Mouse (Mus musculus) lung, adult 2 months (tissue): Measurements from ENCODE around the gene Nosip.

Experiments
- CTCF ChIP-seq: fragments of 200-500 bp; IDR thresholded peaks from 2 replicates; pipeline ENCODE4 v1.5.1; 2011; ENCODE audit warnings: mild to moderate bottlenecking, low read length, control low read depth; ENCODE audit not compliant: insufficient read depth
- POLR2A ChIP-seq: fragments of 200-500 bp; IDR thresholded peaks from 2 replicates; pipeline ENCODE4 v1.6.1; 2011; ENCODE audit warnings: low read depth, mild to moderate bottlenecking, control low read depth, low read length, borderline replicate concordance; ENCODE audit errors: extremely low read depth

DNA sequence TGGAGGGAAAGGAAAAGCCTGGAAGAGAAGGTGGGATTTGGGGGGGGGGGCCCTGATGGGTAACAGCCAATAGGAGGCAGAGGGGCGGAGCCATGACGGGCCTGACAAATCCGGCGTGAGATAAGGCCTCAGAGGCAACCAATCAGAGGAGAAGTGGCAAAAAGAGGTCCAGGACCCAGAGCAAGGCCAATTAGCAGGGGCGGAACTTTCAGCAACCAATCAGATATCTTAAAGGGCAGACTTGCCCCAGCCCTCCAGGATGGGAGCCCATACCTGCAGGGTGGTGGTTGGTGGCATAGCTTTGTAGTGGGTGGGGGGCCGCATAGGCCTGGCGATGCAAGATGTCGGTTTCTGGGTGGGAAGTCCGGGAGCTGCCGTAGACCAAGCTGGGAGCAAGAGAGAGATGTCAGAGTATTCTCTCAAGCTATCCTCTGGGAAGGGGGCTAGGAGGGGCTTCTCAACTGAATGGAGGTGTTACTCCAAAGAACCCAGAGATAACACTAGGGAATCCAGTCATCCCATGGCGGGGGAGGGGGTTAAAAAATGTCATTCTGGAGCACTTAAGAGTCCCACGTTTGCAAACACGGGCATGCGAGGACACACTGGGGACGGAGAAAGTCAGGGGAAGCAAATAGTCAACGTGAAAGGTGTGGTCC, 11.2 kb upstream of the Nosip start:
- TF ChIP-seq POLR2A, result no peak
- TF ChIP-seq CTCF, result no peak
